Mouse (Mus musculus): ENCODE data around the gene Nebl. TPM values are rescaled to one million over a fixed set of nuclear protein-coding genes. Genes with fewer than 3 reads are reported as not detected.

Gene Nebl
- polyA plus RNA-seq, 2 experiments = 14.3 to 23.9 TPM

- Histone ChIP-seq H3K4me2 (replicated peaks; ENCODE audit: low read depth, low read length, severe bottlenecking) (no peak overlapping the region), H3K36me3 (ENCODE audit: control insufficient read depth, insufficient read depth, low read length) (no peaks in the 10 kb centered on the region), H3K9me3 (ENCODE audit: control insufficient read depth, low read length) (no peaks in the 10 kb centered on the region), H3K9ac (ENCODE audit: low read depth, low read length, severe bottlenecking) (no peak overlapping the region), H3K4me1 (ENCODE audit: control insufficient read depth, insufficient read depth, low read length) (no peaks in the 10 kb centered on the region), H3K27me3 (ENCODE audit: control insufficient read depth, insufficient read depth, low read length) (no peaks in the 10 kb centered on the region), H3K27ac (replicated peaks; ENCODE audit: low read depth, low read length) (no peak overlapping the region), H3K4me3 (replicated peaks; ENCODE audit: low read length) (no peak overlapping the region)
- DNase-seq (ENCODE audit: low spot score) (no peak), ATAC-seq (ENCODE audit: low FRiP score, low read depth) (no peak)
- TF ChIP-seq POLR2A (IDR thresholded peaks at IDR 0.05; ENCODE audit: borderline replicate concordance, extremely low read depth, insufficient read depth, insufficient read length) = no peak
- WGBS = 94% methylated on average over 3 of the region's 3 CpGs
Observed at GRCm38 (mm10) chr2:17501075-17501474, 230.2 kb downstream of the Nebl start.

GRCm38 (mm10) chr2:17465517-17466174 lies 265.6 kb downstream of the Nebl start:
- TF ChIP-seq POLR2A (IDR thresholded peaks at IDR 0.05; ENCODE audit: borderline replicate concordance, extremely low read depth, insufficient read depth, insufficient read length) = no peak
- DNase-seq (ENCODE audit: low spot score) (peak; percentile 21), ATAC-seq (ENCODE audit: low FRiP score, low read depth) (no peak; the same call in 1 of the 2 replicates)

GRCm38 (mm10) chr2:17460434-17460833 lies 270.8 kb downstream of the Nebl start:
- Histone ChIP-seq H3K9me3 (ENCODE audit: control insufficient read depth, low read length) (no peaks in the 10 kb centered on the region), H3K4me1 (ENCODE audit: control insufficient read depth, insufficient read depth, low read length) (0 out of 2 replicates have a peak, but pooled peaks cover under 1% of the 10 kb centered on the region), H3K9ac (ENCODE audit: low read depth, low read length, severe bottlenecking) (no peak overlapping the region), H3K27me3 (ENCODE audit: control insufficient read depth, insufficient read depth, low read length) (no peaks in the 10 kb centered on the region), H3K27ac (replicated peaks; ENCODE audit: low read depth, low read length) (no peak overlapping the region), H3K4me3 (replicated peaks; ENCODE audit: low read length) (no peak overlapping the region), H3K4me2 (replicated peaks; ENCODE audit: low read depth, low read length, severe bottlenecking) (no peak overlapping the region), H3K36me3 (ENCODE audit: control insufficient read depth, insufficient read depth, low read length) (no peaks in the 10 kb centered on the region)
- ATAC-seq (ENCODE audit: low FRiP score, low read depth) = no peak
- 64% methylated on average over 2 of the region's 2 CpGs for WGBS
- no peak for DNase-seq (ENCODE audit: low spot score)
- TF ChIP-seq POLR2A (IDR thresholded peaks at IDR 0.05; ENCODE audit: borderline replicate concordance, extremely low read depth, insufficient read depth, insufficient read length) = no peak

More at GRCm38 (mm10) chr2:17465517-17466174, 265.6 kb downstream of the Nebl start:
- no peak overlapping the region for H3K27ac ChIP-seq (replicated peaks; ENCODE audit: low read depth, low read length)
- no peak overlapping the region for H3K4me3 ChIP-seq (replicated peaks; ENCODE audit: low read length)
- H3K9me3 ChIP-seq (ENCODE audit: control insufficient read depth, low read length) = no peaks in the 10 kb centered on the region
- H3K9ac ChIP-seq (ENCODE audit: low read depth, low read length, severe bottlenecking) = no peak overlapping the region
- H3K4me1 ChIP-seq (ENCODE audit: control insufficient read depth, insufficient read depth, low read length) = peaks cover 7% of the 10 kb centered on the region; the same call in 1 of the 2 replicates
- no peaks in the 10 kb centered on the region for H3K36me3 ChIP-seq (ENCODE audit: control insufficient read depth, insufficient read depth, low read length)
- no peaks in the 10 kb centered on the region for H3K27me3 ChIP-seq (ENCODE audit: control insufficient read depth, insufficient read depth, low read length)
- WGBS = 31% methylated on average over 6 of the region's 6 CpGs
- no peak overlapping the region for H3K4me2 ChIP-seq (replicated peaks; ENCODE audit: low read depth, low read length, severe bottlenecking)

GRCm38 (mm10) chr2:17453676-17454075 lies 277.6 kb downstream of the Nebl start:
- Histone ChIP-seq H3K4me1 (ENCODE audit: control insufficient read depth, insufficient read depth, low read length) (no peaks in the 10 kb centered on the region), H3K27ac (replicated peaks; ENCODE audit: low read depth, low read length) (no peak overlapping the region), H3K9ac (ENCODE audit: low read depth, low read length, severe bottlenecking) (no peak overlapping the region), H3K4me2 (replicated peaks; ENCODE audit: low read depth, low read length, severe bottlenecking) (no peak overlapping the region), H3K4me3 (replicated peaks; ENCODE audit: low read length) (no peak overlapping the region), H3K9me3 (ENCODE audit: control insufficient read depth, low read length) (no peaks in the 10 kb centered on the region), H3K27me3 (ENCODE audit: control insufficient read depth, insufficient read depth, low read length) (no peaks in the 10 kb centered on the region), H3K36me3 (ENCODE audit: control insufficient read depth, insufficient read depth, low read length) (no peaks in the 10 kb centered on the region)
- DNase-seq (ENCODE audit: low spot score) (no peak), ATAC-seq (ENCODE audit: low FRiP score, low read depth) (no peak)
- TF ChIP-seq POLR2A (IDR thresholded peaks at IDR 0.05; ENCODE audit: borderline replicate concordance, extremely low read depth, insufficient read depth, insufficient read length) = no peak

GRCm38 (mm10) chr2:17448341-17448740 lies 282.9 kb downstream of the Nebl start:
- H3K36me3 ChIP-seq (ENCODE audit: control insufficient read depth, insufficient read depth, low read length) = no peaks in the 10 kb centered on the region
- no peaks in the 10 kb centered on the region for H3K9me3 ChIP-seq (ENCODE audit: control insufficient read depth, low read length)
- H3K27ac ChIP-seq (replicated peaks; ENCODE audit: low read depth, low read length) = no peak overlapping the region
- H3K27me3 ChIP-seq (ENCODE audit: control insufficient read depth, insufficient read depth, low read length) = no peaks in the 10 kb centered on the region
- no peaks in the 10 kb centered on the region for H3K4me1 ChIP-seq (ENCODE audit: control insufficient read depth, insufficient read depth, low read length)
- TF ChIP-seq POLR2A (IDR thresholded peaks at IDR 0.05; ENCODE audit: borderline replicate concordance, extremely low read depth, insufficient read depth, insufficient read length) = no peak
- no peak overlapping the region for H3K9ac ChIP-seq (ENCODE audit: low read depth, low read length, severe bottlenecking)
- no peak overlapping the region for H3K4me3 ChIP-seq (replicated peaks; ENCODE audit: low read length)
- DNase-seq (ENCODE audit: low spot score) (no peak), ATAC-seq (ENCODE audit: low FRiP score, low read depth) (no peak)
- no peak overlapping the region for H3K4me2 ChIP-seq (replicated peaks; ENCODE audit: low read depth, low read length, severe bottlenecking)
